Mouse (Mus musculus): ENCODE measurements around the gene Abcc12. TPM values are rescaled to one million over a fixed set of nuclear protein-coding genes. Genes with fewer than 3 reads are reported as not detected.

Abcc12 gene
- polyA plus RNA-seq (2012; ENCODE audit: insufficient read depth, insufficient read length, low replicate concordance, missing spikeins), result not detected in 2 replicates

GRCm38 (mm10) chr8:86580458-86580857 lies at the start of gene Abcc12:
Gene Abcc12 (minus strand): TSS chr8:86580686.
- Histone ChIP-seq H3K4me3 (ENCODE audit: insufficient read depth, low read depth, low read length) (no peak within 1 kb of the TSS), H3K4me1 (ENCODE audit: control insufficient read depth, insufficient read depth, low read length) (peaks cover 8% of the 10 kb centered on the region), H3K27ac (ENCODE audit: insufficient read depth, low read depth, low read length) (no peak within 1 kb of the TSS)
- TF ChIP-seq POLR2A (IDR thresholded peaks at IDR 0.05; ENCODE audit: insufficient read depth, low read depth, low read length), result no peak
- TF ChIP-seq CTCF (IDR thresholded peaks at IDR 0.05; ENCODE audit: insufficient read depth, low read depth, low read length), result no peak

GRCm38 (mm10) chr8:86630212-86630611 lies 49.7 kb upstream of the Abcc12 start:
- TF ChIP-seq CTCF (IDR thresholded peaks at IDR 0.05; ENCODE audit: insufficient read depth, low read depth, low read length) (no peak), POLR2A (IDR thresholded peaks at IDR 0.05; ENCODE audit: insufficient read depth, low read depth, low read length) (no peak)
- 89% methylated on average over 5 of the region's 5 CpGs for WGBS
- H3K4me1 ChIP-seq (ENCODE audit: control insufficient read depth, insufficient read depth, low read length), result 0 out of 2 replicates have a peak, but pooled peaks cover 2% of the 10 kb centered on the region
- H3K27ac ChIP-seq (ENCODE audit: insufficient read depth, low read depth, low read length), result no peak overlapping the region
- no peak overlapping the region for H3K4me3 ChIP-seq (ENCODE audit: insufficient read depth, low read depth, low read length)

GRCm38 (mm10) chr8:86624915-86625314 lies 44.4 kb upstream of the Abcc12 start:
- peak overlapping the region; percentile 62 for H3K4me3 ChIP-seq (ENCODE audit: insufficient read depth, low read depth, low read length)
- no peak overlapping the region for H3K27ac ChIP-seq (ENCODE audit: insufficient read depth, low read depth, low read length)
- WGBS, result 47% methylated on average over 7 of the region's 7 CpGs
- TF ChIP-seq CTCF (IDR thresholded peaks at IDR 0.05; ENCODE audit: insufficient read depth, low read depth, low read length) (no peak), POLR2A (IDR thresholded peaks at IDR 0.05; ENCODE audit: insufficient read depth, low read depth, low read length) (no peak)
- H3K4me1 ChIP-seq (ENCODE audit: control insufficient read depth, insufficient read depth, low read length), result peaks cover 4% of the 10 kb centered on the region

GRCm38 (mm10) chr8:86623911-86624731 lies 43.6 kb upstream of the Abcc12 start, which contains the start of gene Lonp2:
Gene Lonp2 (plus strand): TSS chr8:86624043.
- Histone ChIP-seq H3K4me3 (ENCODE audit: insufficient read depth, low read depth, low read length) (peak within 1 kb of the TSS; percentile 62), H3K4me1 (ENCODE audit: control insufficient read depth, insufficient read depth, low read length) (peaks cover 4% of the 10 kb centered on the region), H3K27ac (ENCODE audit: insufficient read depth, low read depth, low read length) (peak within 1 kb of the TSS; percentile 92)
- TF ChIP-seq CTCF (IDR thresholded peaks at IDR 0.05; ENCODE audit: insufficient read depth, low read depth, low read length), result no peak
- TF ChIP-seq POLR2A (IDR thresholded peaks at IDR 0.05; ENCODE audit: insufficient read depth, low read depth, low read length), result peak; percentile 75
- under 1% methylated on average over 62 of the region's 62 CpGs for WGBS

- Histone ChIP-seq H3K4me1 (ENCODE audit: control insufficient read depth, insufficient read depth, low read length) (peaks cover 4% of the 10 kb centered on the region), H3K4me3 (ENCODE audit: insufficient read depth, low read depth, low read length) (peak overlapping the region; percentile 62), H3K27ac (ENCODE audit: insufficient read depth, low read depth, low read length) (peak overlapping the region; percentile 92)
- under 1% methylated on average over 14 of the region's 14 CpGs for WGBS
- TF ChIP-seq POLR2A (IDR thresholded peaks at IDR 0.05; ENCODE audit: insufficient read depth, low read depth, low read length), result no peak
- TF ChIP-seq CTCF (IDR thresholded peaks at IDR 0.05; ENCODE audit: insufficient read depth, low read depth, low read length), result no peak
Measured at GRCm38 (mm10) chr8:86623551-86623910, 43.0 kb upstream of the Abcc12 start.

GRCm38 (mm10) chr8:86617759-86618387 lies 37.4 kb upstream of the Abcc12 start:
- no peak overlapping the region for H3K4me3 ChIP-seq (ENCODE audit: insufficient read depth, low read depth, low read length)
- no peak for TF ChIP-seq POLR2A (IDR thresholded peaks at IDR 0.05; ENCODE audit: insufficient read depth, low read depth, low read length)
- no peak for TF ChIP-seq CTCF (IDR thresholded peaks at IDR 0.05; ENCODE audit: insufficient read depth, low read depth, low read length)
- no peak overlapping the region for H3K27ac ChIP-seq (ENCODE audit: insufficient read depth, low read depth, low read length)
- H3K4me1 ChIP-seq (ENCODE audit: control insufficient read depth, insufficient read depth, low read length), result no peaks in the 10 kb centered on the region
- WGBS, result 78% methylated on average over 7 of the region's 7 CpGs

GRCm38 (mm10) chr8:86615095-86615769 lies 34.7 kb upstream of the Abcc12 start:
- Histone ChIP-seq H3K4me3 (ENCODE audit: insufficient read depth, low read depth, low read length) (no peak overlapping the region), H3K4me1 (ENCODE audit: control insufficient read depth, insufficient read depth, low read length) (no peaks in the 10 kb centered on the region), H3K27ac (ENCODE audit: insufficient read depth, low read depth, low read length) (no peak overlapping the region)
- 88% methylated on average over 6 of the region's 6 CpGs for WGBS
- TF ChIP-seq POLR2A (IDR thresholded peaks at IDR 0.05; ENCODE audit: insufficient read depth, low read depth, low read length) (no peak), CTCF (IDR thresholded peaks at IDR 0.05; ENCODE audit: insufficient read depth, low read depth, low read length) (no peak)

- TF ChIP-seq CTCF (IDR thresholded peaks at IDR 0.05; ENCODE audit: insufficient read depth, low read depth, low read length) (no peak), POLR2A (IDR thresholded peaks at IDR 0.05; ENCODE audit: insufficient read depth, low read depth, low read length) (no peak)
Measured at GRCm38 (mm10) chr8:86613798-86614197, 33.3 kb upstream of the Abcc12 start.

More at GRCm38 (mm10) chr8:86613798-86614197, 33.3 kb upstream of the Abcc12 start:
- H3K4me1 ChIP-seq (ENCODE audit: control insufficient read depth, insufficient read depth, low read length), result no peaks in the 10 kb centered on the region
- no peak overlapping the region for H3K27ac ChIP-seq (ENCODE audit: insufficient read depth, low read depth, low read length)
- no peak overlapping the region for H3K4me3 ChIP-seq (ENCODE audit: insufficient read depth, low read depth, low read length)
- 91% methylated on average over 2 of the region's 2 CpGs for WGBS

Measured in olfactory bulb, adult 2 months (tissue).